Mouse (Mus musculus) right cerebral cortex, postnatal 14 days (tissue): ENCODE measurements around the gene Bak1.

Experiments used
- DNase-seq: peaks from one replicate; pipeline ENCODE4 v3.0.0; 2022

The Bak1 gene

DNA sequence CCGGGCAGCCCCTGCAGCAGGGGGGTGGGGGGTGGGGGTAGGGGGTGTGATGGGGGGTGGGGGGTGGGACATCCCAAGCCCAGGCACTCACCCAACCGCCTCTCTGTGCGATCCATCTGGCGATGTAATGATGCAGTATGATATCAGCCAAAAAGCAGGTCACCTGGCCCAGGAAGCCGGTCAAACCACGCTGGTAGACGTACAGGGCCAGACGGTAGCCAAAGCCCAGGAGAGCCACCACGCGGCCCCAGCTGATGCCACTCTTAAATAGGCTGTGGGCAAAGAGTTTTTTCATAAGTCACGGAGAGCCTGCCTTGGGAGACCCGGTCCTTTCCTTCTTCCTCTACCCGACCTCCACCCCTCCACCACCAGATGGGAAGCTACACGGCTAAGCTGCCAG lies 7.7 kb downstream of the Bak1 start:
- no peak for DNase-seq

DNA sequence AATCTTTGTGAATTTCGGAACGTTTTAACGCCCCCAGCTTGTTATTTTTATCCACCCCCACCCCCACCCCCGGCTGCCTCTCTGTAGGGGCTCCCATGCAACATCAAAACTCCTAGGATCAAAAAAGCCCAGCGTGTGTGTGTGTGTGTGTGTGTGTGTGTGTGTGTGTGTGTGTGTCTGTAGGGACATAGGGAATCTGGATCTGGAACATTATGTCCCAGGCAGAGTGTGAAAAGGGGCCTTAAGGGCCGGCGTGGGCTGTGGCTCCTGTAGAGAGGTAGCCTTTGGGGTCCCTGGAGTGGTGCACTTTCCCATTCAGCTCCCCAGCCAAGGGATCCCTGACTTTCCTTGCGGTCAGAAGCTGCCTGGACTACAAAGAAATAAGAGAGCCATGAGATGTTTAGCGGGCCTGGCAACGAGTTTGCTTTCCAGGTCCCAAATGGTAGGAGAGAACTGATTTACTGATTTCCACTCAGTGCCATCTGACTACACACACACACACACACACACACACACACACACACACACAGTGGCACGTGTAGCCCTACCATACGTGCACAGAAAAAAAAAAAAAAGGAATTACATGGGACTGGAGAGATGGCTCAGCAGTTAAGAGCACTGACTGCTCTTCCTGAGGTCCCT lies 10.1 kb downstream of the Bak1 start:
- peak; percentile 63 for DNase-seq

DNA sequence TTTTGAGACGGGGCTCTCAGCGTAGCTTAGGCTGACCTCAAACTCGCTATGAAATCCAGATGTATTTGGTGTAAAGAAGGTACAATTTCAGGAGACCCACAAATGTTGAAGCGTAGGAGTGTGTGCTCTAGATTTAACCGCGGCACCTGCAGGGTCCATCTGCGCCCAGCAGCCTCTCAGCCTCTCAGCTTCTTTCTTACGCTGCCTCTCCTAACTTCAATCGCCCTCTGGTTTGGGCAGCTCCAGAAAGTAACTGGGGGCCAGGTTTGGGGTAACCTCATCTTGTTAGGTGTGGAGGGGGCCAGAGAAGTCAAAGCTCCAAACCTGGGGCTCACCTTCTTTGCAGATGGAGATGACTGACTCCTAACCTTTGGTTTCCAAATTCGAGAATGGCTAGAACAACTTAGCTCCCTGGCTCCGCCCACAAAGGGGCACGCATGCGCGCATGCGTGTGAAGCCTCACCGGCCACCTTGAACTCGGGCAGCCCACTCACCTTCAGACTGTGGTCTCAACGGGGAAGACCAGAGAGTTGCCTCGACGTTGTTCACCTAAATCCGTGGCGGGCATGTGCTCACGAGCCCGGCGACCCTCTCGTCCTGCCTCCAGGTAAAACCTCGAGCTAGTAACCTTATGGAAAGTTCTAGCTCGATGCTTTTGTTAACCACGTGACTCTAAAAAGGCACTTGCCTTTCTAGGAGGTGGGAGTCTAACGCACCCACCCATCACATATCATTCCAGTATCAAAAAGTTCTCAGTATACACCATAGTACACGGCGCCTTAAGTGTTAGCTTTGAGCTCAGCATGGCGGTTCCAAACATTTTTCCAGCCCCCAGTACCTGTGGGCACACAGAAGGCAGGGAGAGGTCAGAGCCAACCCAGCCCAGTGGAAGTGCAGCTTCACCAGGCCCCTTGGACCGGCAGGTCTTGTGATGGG lies 11.0 kb downstream of the Bak1 start:
- DNase-seq, result peak; percentile 80

DNA sequence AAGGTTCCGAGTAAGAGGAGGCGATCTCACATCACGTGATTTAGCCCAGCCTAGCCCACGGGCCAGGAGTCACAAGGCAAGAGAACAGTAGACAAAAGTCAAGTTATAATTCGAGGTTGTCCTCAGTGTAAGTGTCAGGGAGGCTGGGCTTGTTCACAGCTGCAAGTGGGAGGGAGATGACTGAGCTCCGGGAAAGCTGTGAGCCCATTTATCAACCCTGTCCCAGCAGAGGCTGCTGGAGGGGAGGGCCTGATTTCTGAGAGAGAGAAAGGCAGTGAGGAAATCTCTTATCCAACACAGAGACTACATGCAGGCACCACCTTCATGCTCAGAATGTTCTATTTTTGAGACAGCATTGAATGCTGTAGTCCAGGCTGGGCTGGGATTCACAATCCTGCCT lies 15.9 kb downstream of the Bak1 start:
- no peak for DNase-seq

DNA sequence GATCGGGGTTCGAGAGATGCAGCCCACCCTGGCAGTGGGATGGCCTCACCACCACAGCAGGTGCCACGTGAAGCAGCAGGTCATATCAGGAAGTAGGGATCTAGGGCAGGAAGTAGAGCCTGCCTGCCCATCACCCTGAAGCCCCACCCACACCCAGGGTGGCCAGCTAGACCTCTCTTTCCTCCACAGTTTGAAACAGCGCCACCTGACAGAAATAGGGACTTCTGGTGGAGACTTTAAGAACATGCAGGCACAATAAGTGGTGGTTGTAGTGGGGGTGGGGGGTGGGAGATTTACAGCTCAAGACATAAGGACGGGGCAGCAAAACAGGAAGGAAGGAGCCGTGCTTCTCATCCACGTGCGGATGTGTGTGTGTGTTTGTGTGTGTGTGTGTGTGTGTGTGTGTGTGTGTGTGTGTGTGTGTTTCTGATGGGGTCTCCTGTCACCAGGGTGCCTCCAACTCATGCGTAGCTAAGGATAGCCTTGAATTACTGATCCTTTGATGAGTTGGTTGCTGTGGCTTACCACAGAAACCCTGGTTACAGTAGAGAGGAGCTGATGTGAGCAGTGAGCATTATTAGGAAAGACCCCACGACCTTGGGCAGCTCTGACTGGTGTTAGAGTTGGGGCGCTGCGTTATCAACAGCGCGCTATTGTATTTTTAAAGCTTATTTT lies 16.7 kb downstream of the Bak1 start:
- DNase-seq, result no peak

DNA sequence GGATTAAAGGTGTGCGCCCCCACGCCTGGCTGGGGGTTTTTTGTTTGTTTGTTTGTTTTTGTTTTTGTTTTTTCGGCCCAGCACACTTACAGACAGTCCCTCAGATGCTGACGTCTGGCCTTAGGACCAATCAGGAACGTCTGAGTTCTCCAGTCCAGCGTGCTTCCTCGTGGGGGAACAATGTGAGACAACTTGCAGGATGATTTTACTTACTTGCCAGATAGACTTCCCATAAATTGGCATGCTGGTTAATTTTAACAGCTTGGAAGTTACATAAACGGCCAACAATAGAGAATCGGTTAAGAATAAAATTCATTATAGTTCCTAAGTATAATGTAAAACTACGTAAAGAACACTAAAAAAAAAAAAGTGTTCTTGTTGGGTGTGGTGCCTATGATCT lies 17.6 kb downstream of the Bak1 start:
- DNase-seq, result no peak

DNA sequence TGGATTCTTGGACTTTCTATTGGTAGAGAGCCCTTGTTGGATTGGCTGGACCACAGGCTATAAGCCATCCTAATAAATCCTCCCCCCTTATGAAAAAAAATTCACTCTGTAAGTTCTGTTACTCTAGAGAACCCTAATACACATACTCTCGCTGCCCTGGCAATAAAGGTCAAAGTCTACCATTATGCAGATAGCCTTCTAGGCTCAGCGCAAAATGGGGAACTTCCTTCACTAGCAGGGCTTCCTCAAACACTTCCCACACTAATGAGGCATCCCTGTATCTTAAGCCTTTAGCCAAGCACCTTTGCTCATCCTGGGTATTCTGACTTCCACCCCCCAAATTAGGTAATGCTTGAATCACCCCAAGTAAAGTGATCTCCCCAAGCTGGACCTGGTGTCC lies 20.5 kb downstream of the Bak1 start:
- no peak for DNase-seq

DNA sequence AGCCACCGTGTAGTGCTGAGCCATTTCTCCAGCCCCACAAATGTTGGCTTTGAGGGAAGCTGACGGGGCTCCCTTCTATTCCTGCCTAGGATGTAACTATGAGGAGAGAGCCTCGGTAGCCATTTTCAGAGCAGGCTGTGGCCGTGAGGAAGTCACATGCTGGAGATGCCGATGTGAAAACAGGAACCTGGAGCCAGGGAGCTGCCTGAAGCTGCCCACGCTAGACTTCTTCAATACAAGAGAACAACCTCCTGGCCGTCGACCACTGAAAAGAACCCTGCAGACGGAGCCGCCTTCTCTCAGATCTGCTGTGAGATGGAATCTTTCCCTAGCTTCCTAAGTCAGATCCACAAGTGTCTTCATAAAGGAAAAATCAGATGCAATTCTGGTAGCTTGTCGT lies 23.2 kb downstream of the Bak1 start:
- DNase-seq, result no peak

DNA sequence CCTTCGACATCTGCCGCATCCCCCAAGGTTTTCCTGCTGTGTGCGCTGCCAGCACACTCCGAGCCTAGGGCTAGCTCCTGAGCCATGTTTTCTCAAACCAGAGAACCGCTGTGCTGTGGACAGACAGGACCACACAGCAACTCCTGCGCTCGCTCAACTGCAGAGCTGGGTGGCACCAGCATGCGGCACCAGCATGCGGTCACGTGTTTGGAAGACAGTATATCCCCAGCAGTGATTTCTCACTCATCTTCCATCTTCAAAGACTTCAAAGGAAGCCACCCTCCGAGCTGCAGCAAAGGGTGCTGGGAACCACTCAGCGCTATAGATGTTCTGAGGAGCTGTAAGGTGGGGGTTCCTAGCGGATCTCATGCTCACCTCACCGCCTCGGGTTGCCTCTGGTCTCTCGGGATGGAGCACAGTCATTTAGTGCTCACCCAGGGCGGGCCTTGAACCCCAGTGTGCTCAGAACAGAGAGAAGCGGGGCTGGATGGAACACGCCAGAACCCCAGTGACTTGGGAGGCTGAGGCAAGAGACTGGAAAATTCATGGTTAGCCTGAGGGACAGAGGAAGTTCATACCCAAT lies 23.8 kb downstream of the Bak1 start:
- DNase-seq, result no peak

DNA sequence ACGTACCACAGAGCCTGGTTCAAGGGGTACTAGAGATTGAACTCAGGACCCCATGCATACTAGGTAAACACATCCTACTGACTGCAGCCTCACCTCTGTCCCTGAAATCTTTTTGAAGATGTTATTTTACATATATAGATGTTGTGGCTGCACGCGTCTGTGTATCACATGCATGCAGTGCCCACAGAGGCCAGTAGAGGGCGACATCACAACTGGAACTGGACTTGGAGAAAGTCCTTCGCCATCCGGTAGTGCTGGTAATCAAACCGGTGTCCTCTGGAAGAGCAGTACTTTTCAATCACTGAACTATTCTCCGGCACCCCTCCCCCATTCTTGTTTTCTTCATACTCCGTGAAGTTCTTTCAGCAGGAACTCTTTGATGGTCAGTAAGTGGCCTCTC lies 24.4 kb downstream of the Bak1 start:
- DNase-seq, result peak; percentile 62

DNA sequence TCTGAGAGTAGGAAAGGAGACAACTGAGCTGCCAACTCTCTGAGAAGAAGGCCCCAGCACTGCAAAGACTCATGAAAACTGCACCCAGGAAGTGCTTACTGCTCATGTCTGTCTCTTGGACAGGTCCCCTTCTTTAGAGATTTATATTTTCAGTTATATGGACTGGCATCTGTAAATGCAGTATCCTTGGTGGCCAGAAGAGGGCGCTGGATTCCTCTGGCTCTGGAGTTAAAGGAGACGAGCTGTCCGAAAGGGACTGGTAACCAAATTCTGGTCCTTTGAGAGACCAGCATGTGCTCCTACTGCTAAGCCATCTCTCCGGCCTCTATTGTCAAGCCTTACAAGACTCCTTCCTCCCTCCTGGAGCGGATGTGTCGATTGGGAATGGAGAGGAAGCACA lies 26.9 kb downstream of the Bak1 start:
- no peak for DNase-seq

DNA sequence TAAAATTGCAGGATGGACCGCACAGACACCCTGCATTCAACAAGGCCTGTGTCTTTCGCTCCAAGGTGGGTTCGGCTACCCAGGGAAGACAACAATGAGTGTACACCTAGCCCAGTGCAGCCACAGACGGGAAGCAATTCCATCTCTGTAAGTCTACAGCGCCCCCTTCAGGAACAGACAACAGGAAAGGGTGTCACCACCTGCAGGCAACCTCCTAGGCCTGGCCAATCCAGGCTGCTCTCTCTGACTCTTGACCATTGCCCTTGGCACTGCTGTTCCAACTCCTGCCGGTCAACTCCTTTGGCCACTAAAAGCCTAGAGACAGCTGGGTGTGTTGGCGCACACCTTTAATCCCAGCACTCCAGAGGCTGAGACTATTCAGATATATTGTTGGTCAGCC lies 27.7 kb downstream of the Bak1 start:
- no peak for DNase-seq

DNA sequence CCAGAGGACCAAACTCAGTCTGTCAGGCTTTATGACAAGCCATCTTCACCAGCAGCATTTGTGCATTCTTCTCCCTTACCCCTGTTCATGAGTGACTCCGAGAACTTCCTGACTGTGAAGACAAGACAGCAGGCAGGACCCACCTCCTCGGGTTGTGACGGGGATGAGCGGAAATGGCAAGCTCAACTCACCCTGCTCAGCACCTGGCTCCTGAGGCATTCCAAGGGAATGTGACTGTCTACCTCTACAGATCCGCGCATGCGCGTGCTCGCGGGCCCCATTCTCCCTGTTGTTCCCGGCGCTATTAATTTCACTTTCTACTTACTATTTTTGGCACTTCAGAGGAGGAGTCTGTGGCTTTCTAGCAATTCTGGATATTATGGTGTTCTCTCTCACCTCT lies 28.8 kb downstream of the Bak1 start:
- peak; percentile 47 for DNase-seq

DNA sequence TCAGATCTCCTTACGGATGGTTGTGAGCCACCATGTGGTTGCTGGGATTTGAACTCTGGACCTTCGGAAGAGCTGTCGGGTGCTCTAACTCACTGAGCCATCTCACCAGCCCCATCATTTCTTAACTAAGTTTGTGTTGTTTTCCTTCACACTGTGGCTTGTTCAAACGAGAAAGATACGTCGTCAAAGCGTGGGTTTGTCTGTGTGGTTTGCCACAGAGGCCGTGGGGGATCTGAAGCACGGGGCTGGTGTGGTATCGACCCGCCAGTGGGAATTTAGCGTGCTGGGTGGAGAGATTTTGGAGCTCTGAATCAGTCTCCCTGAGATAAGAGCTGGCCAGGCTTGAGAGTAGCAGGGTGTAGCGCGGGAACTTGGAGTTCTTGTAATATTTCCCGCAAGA lies 30.5 kb downstream of the Bak1 start:
- no peak for DNase-seq

DNA sequence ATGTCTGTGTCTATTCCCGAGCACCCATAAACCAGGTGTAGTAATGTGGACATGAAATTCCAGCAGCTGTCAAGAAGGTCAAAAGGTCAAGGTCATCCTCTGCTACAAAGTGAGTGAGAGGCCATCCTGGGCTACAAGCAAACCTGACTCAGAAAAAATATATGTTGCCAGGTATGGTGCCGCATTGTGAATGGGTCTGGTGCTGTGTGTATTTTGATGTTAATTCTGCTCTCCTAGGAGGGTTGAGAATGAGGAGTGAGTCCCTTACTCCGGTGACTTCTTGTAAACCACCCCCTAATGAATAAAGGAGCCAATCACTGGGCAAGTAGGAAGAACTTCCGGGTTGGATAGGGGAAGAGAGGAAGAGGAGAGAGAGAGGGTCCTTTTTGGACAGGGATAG lies 31.1 kb downstream of the Bak1 start:
- DNase-seq, result no peak

DNA sequence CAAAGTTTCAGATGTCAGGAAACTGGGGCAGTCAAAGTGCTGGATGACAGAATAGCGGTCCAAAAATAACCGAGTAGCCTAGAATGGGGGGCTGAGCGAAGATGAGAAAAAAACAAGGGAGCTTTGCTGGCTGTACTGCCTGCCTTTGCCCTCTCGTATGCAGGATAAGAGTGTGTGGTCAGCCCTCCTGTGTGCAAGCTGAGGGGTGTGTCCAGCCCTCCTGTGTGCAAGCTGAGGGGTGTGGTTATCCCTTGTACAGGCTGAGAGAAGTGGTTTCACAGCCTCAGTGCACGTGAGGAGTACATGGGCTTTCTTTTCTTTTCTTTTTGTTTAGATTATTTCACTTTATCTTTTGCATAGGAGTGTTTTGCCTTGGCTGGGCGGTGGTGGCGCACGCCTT lies 33.2 kb downstream of the Bak1 start:
- no peak for DNase-seq

DNA sequence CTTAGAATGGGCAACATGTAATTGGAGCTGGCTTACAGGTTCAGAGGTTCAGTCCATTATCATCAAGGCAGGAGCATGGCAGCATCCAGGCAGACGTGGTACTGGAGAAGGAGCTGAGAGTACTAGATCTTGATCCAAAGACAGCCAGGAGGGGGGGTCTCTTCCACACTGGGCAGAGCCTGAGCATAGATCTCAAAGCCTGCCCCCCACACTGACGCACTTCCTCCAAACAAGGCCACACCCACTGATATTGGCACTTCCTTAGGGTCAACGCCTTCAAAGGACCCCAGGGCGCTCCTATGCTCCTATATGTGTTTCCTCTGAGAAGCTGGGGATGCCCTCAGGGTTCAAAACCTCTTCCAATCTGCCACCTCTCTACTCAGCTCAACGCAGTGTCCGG lies 33.8 kb downstream of the Bak1 start:
- no peak for DNase-seq

DNA sequence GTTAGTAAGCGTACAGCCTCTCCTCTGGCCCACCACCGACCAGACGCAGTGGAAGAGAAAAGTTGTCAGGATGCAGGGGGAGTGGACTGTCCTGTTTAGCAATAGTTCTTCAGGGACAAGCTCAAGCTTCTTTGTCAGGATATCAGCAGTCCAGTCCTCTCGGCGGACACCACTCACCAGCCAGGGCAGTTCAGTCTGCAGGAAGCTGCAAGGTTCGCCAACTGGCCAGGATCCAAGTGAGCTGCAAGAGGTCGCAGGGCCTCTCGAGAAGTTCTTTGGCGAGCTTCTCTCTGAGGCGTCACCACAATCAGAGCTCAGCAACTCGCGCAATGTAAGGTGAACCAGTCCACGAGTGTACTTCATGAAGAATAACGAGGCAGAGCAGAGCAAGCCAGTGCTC lies 34.4 kb downstream of the Bak1 start:
- peak; percentile 56 for DNase-seq

DNA sequence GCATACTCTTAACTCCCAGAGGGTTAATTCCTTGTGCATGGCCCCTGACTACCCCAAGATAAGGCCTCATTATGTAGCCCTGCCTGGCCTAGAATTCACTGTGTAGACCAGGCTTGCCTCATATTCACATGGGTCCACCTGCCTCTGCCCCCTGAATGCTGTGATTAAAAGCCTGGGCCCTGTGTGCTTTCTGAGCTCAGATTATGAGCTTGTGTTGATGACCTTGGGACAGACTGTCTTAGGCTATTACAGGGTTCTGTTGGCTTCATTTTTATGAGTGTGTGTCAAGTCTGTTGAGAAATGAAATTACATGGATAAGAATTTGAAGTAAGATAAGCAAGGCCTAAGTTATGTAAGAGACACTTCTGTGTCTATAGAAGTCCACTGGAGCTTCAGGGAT lies 38.3 kb downstream of the Bak1 start:
- no peak for DNase-seq

DNA sequence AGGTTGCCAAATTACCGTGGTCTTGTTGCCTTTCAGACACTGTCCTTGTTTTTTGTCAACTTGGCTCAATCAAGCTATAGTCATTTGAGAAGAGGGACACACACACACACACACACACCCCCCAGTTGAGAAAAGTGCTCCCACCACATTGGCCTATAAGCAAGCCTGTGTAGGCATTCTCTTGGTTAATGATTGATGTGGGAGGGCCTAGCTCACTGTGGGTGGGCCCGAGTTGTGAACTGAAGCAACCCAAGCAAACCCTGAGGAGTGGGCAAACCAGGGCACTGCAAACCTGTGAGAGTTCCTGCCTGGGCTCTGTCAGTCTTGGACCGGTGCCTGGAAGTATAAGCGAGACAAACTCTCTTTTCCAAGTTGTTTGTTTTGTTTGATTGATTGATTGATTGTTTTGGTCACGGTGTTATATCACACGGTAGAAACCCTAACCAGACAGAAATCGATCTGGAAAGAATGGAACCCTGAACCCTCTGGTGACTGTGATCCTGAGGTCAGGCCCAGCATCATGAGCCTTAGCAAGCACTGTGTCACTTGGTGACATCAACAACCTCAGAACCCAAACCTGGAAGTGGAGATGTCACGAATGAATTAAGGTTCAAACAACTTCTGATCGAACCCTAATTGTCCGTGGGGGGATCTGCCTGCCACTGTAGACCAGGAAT lies 43.2 kb downstream of the Bak1 start:
- no peak for DNase-seq

DNA sequence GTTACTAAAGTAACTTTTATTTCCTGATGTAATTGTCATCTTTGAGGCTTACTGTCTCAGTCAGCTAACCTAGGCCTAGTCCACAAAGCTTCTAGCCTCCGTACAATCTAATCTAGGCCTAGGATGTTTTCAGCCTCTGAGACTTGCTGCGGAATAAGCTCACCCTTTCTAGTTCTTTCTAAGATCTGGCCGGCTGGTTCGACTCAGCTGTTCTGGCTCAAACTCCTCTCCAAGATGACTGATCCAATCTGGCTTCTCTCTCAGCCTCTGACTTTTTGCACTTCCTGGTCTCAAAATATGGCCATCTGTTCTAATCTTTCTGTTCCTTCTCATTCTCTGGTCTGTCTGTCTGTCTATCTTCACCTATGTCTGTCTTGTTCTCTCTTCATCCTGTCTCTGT lies 45.4 kb downstream of the Bak1 start:
- DNase-seq, result no peak

DNA sequence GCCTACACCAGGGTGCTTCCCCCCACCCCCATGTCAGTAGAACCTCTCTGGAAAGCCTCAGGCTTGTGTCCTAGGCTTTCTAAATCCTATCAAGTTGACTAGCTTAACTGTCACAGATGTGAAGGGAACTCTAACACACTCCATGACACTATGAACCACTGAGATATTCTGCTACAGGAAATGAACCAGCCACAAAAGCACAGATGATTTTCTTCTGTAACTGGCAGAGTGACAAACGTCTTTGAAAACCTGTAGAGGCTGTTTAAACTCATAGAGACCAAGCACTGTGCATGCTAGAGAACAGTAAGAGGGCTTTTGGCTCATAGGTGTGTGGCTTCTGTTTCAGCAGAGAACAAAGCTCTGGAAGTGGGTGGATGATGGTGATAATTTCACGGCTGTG lies 47.8 kb downstream of the Bak1 start:
- DNase-seq, result no peak

DNA sequence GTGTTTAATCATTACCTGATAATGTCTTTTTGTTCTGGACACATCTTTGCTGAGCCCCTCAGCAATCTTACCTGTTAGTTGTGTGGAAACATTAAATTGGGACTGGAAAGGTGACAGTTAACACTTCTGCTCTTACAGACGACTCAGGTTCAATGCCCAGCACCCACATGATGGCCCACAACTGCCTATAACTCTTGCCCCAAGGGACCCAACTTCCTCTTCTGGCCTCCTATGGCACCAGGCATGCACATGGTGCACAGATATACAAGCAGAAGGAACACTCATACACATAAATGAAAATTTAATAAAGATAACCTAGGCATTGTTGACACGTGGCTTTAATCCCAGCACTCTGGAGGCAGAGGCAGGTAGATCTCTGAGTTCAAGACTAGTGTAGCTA lies 49.4 kb downstream of the Bak1 start:
- DNase-seq, result no peak
